Mouse (Mus musculus) layer of hippocampus, adult 2 months (tissue): ENCODE measurements at regions not wholly inside any gene's neighbourhood (a gene's known extent, or its start where the extent isn't known, plus 50 kb on each side); places are given as distances from the start of the nearest gene placed in this dataset.

Source experiments
- DNase-seq, 2 experiments: peaks; one replicate each; pipeline ENCODE4 v3.0.0; 2022; ENCODE audit warnings: low spot score in 2 of 2
- H3K27ac ChIP-seq: fragments of 200-600 bp; 2 replicates; pipeline ENCODE4 v1.8.1; 2022
- H3K4me3 ChIP-seq: fragments of 200-600 bp; 2 replicates; pipeline ENCODE4 v1.8.1; 2022; ENCODE audit warnings: mild to moderate bottlenecking
- CTCF ChIP-seq: fragments of 200-600 bp; conservative IDR thresholded peaks from 2 replicates; pipeline ENCODE4 v1.8.1; 2022; ENCODE audit warnings: antibody characterized with exemption, mild to moderate bottlenecking, moderate library complexity

- TF ChIP-seq CTCF: no peak
- peak in 1 of 2 experiments; percentile 11 for DNase-seq
- no peak overlapping the region for H3K27ac ChIP-seq
- H3K4me3 ChIP-seq: no peak overlapping the region
Measured at GRCm38 (mm10) chr3:5467777-5468176, 282.8 kb upstream of the Gm8797 start.

DNA sequence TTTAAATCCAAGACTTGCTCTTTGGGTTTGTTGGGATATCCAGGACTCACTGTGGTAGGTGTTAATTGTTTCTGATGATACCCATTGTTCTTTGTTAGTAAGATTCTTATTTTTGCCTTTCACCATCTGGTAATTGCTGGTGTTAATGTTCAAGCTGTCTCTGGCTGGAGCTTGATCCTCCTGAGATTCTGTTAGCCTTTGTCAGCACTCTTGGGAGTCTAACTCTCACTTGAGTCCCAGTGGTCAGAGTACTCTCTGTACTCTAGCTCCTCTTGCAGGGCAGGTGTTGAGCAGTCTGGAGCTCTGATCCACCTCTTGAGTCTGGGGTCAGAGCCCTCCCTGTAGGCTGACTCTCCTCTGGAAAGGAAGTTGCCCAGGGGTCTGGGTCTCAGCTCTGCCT is 252.8 kb upstream of the Gm8797 start:
- DNase-seq: no peak
- TF ChIP-seq CTCF: no peak
- Histone ChIP-seq H3K4me3 (no peak overlapping the region), H3K27ac (no peak overlapping the region)
